Mouse (Mus musculus): ENCODE measurements around the gene Cdc42se1.

The Cdc42se1 gene

DNA sequence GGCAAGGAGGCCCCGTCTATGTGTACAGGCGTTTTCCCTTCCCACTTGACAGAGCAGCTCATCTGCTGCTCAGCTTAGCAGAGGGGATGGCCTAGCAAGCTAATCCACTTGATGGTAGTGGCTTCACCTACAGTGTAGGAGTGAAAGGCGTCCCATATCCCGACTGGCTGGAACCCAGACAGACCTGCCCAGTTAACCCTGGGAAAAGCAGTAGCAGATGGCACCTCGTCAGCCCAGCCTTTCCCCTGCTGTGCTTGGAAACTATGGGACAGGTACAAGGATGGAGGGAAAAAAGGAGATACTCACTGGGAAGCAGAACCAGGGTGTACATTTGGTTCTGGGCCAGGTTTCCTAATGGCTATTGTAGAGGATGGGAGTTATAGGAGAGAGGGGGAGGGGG lies 21.8 kb downstream of the Cdc42se1 start:
- no peak for DNase-seq (ENCODE audit: low spot score in 2 of 2)

DNA sequence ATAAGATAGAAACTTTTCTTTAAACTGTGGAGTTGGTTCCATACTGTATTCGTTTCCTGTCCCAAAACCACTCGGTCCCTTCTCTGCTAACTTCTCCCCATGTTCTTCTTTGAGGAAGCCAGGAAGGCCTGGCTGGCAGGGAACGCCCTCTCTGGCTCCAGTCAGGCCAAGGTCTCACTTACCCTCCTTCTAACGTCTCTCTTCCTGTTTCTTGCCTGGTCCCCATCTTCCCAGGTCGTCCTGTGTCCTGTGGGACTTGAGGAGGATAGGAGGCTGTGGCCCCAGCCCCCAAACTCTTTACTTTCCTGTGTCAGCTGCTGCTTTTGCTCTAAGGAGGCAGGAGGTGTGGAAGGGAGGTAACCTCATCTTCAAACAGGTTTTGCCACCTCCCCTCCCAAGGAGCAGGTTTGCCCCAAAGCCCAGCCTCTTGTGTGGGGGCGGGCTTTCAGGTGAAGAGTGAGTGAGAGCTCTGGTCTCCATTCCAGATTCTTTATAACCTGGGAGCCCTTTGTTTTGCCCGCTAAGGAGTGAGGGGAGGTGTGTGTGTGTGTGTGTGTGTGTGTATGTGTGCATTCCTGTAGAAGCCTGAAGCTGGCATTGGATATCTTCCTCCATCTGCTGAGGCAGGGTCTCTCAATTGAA lies 22.4 kb downstream of the Cdc42se1 start, which contains the start of gene Bnipl:
Bnipl (minus strand) TSS at position 411 of the 642 bp plus-strand sequence.
- DNase-seq (ENCODE audit: low spot score in 2 of 2) = no peak

GRCm38 (mm10) chr3:95256931-95257330 lies 28.4 kb downstream of the Cdc42se1 start:
- DNase-seq (ENCODE audit: low spot score in 2 of 2) = no peak

DNA sequence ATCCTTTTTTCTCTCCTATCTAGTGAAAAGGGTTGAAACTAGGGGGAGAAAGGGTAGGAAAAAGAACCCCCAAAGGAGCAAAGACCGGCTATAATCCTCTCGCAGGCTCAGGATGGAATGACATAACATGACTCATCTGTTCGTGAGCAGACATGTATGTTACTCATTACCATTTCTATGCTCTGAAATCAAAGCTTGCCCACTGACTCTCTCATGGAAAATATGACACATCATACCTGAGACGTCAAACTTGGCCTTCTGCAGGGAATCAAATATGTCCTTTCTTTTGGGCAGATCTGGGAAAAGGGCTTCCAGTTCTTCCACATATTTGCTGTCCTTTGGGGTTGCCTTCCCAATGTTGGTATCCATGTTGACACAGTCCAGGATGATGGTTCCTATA lies 33.4 kb downstream of the Cdc42se1 start:
- no peak for DNase-seq (ENCODE audit: low spot score in 2 of 2)

DNA sequence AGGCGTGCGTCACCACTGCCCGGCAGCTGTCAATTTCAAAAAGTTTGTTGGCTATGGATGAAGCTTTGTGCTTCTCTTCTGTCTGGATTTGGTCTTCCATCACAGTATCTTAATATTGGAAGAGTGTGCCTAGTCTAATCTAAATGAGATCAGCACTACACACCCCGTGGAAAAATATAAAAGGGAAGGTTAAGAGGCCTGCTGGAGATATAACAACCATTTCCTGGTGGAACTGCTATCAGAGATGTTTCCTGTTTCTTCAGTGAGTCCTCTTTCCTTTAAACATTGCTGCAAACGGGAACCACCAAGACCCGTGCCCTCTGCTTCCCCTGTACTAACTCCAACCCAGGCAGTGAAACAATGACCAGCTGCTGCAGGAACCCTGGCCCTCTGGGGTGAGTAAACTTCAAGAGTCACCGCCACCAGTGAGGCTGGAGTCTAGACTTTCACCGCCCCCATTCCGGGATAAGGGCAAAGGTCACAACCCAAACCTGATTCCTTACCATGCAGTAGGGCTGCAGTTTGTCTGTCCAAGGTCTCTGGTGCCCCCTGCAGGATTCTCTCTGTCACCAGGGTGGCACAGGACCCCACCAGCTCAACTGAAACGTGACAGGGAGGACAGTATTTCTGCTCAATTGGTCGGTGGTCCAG lies 34.7 kb downstream of the Cdc42se1 start:
- peak; percentile 45 to 73 for DNase-seq (ENCODE audit: low spot score in 2 of 2)

GRCm38 (mm10) chr3:95264724-95265123 lies 36.2 kb downstream of the Cdc42se1 start:
- no peak for DNase-seq (ENCODE audit: low spot score in 2 of 2)

GRCm38 (mm10) chr3:95266052-95266451 lies 37.5 kb downstream of the Cdc42se1 start:
- DNase-seq (ENCODE audit: low spot score in 2 of 2) = no peak

- DNase-seq (ENCODE audit: low spot score in 2 of 2) = no peak
Measured at GRCm38 (mm10) chr3:95267855-95268254, 39.3 kb downstream of the Cdc42se1 start.

- DNase-seq (ENCODE audit: low spot score in 2 of 2) = no peak
Measured at GRCm38 (mm10) chr3:95269789-95270188, 41.3 kb downstream of the Cdc42se1 start.

DNA sequence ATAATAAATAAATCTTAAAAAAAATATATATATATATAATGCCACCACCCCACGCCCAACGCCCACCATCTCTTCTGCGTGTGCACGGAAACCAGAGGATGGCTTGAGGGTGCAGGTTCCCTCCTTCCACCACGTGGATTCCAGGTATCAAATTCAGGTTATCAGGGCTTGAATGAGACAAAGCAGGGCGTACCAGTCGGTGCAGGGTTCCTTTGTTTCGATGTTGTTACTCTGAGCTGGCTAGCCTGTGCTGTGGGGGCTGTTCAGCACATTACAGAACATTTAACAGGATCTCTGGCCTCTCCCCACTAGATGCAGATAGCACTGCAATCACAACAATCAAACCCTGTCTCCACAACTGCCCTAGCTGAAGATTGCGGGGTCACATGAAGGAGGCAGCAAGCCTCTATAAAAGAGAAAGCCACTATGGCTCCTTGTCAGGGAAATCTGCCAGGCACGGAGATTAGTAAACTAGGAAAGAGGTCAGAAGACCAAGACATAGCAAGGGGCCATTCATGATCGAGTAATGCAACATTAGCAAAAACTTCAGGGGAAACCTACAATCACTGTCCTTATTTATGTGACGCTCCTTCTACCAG lies 42.3 kb downstream of the Cdc42se1 start:
- no peak for DNase-seq (ENCODE audit: low spot score in 2 of 2)

GRCm38 (mm10) chr3:95273471-95273870 lies 44.9 kb downstream of the Cdc42se1 start:
- no peak for DNase-seq (ENCODE audit: low spot score in 2 of 2)

DNA sequence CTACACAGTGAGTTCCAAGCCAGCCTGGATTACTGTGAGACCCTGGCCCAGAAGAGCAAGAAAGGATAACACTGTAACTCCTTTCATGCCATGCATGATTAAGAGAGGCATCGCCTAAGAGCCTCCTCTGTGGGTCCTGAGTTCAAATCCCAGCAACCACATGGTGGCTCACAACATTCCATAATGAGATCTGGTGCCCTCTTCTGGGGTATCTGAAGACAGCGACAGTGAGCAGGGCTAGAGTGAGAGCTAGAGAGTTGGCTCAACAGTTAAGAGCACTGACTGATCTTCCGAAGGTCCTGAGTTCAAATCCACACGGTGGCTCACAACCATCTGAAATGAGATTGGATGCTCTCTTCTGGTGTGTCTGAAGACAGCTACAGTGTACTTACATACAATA lies 45.9 kb downstream of the Cdc42se1 start:
- no peak for DNase-seq (ENCODE audit: low spot score in 2 of 2)

- no peak for DNase-seq (ENCODE audit: low spot score in 2 of 2)
Measured at GRCm38 (mm10) chr3:95275161-95275560, 46.6 kb downstream of the Cdc42se1 start.

GRCm38 (mm10) chr3:95276428-95276934 lies 47.9 kb downstream of the Cdc42se1 start:
- DNase-seq (ENCODE audit: low spot score in 2 of 2) = no peak

DNA sequence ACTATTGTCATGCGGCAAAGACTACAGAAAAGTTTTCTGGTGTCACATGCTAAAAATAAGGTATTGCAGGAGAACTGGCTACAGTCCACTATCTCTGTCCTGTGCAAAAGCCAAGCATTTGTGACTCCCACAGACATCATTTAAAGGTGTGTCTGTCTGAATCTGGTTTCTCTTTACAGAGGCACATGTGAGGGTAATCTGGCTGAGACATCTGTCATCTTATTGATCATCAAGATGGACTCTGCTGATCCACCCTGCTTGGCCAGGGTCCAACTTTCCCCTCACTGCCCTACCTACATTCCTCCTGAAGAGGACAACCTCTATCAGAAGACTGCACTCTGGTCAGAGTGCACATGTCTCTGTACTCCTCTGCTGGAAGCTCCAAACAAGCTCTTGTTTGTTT lies 48.6 kb downstream of the Cdc42se1 start:
- DNase-seq (ENCODE audit: low spot score in 2 of 2) = no peak

- no peak for DNase-seq (ENCODE audit: low spot score in 2 of 2)
Measured at GRCm38 (mm10) chr3:95280747-95281146, 52.2 kb downstream of the Cdc42se1 start.

DNA sequence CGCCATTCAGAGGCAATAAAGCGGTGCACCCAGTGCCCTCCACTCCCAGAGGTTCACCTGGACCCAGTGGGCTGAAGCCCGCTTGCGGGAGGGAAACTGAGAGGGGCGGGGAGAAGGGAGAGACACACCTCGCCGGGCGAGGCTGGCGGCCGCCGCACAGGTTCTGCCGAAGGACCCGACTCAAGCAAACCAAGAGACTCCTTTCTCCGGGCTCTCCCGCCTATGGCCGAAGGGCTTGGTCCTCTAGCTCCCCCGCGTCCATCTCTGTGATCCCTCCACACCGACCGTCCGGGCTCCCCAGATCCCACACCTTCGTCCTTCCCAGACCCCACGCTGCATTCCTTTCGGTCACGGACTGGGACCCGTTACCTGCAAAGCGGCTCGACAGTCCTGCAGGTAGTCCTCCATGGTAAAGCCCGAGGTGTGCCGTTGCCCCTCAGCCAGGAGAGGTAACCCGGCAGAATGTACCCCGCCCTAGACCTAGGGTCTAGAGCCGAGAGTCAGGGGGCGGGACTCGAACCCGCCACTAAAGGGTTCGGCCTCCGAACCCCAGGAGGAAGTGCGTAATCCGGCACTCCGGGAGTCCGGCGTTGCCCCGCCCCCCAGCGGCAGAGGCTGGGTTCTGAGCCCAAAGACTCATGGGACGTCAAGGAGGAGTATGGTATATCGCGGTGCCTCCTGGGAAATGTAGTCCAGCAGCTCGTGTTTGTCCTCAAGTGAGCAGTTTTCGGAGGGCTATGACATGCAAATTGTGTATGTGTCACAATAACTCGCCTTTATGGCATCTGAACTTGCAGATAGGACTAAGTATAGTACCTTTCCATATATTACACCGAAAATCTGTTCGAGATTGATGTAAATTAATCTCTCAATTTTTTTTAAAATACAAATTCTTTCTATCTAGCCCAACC lies 52.9 kb downstream of the Cdc42se1 start, which contains the start of the genes Mindy1 and Prune1:
Mindy1 (plus strand) TSS at position 130 of the 911 bp plus-strand sequence.
Prune1 (minus strand) TSS at position 861 of the 911 bp plus-strand sequence.
- peak; percentile 97 to 99 for DNase-seq (ENCODE audit: low spot score in 2 of 2)

GRCm38 (mm10) chr3:95282381-95282864 lies 53.9 kb downstream of the Cdc42se1 start:
- no peak for DNase-seq (ENCODE audit: low spot score in 2 of 2)

DNA sequence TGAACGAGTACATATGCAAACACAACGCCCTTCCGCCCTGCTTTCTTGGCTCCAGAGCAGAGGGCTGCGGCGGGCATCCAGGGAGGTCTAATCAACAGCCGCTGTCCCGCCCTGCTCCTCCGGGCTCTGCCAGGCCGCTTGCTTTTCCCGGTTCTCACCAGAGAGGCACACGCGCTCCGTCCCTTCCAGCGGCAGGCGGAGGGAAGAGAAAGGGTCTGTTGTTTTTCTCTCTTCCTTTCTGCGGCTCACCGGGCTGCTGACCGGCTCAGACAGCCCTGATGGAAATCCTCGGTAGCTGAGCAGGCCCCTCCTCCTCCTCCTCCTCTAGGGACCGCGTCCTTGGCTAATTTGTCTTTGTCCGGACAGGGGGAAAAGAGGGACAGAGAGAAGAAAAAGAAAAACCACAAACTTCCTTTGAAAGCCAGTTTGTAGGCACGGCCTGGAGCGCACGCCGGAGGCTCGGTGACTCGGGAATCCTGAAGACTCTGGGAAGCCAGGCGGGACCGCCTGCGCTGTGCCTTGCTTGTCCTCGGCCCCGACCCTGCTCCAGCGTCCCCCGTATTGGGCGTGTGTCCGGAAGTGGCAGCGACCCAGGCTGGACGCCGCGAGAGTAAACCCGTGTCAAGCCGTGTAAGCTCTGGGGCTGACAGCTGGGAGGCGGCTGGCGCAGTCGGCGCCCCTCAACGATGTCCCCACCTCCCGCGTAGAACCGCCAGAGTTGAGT lies 54.5 kb downstream of the Cdc42se1 start:
- DNase-seq (ENCODE audit: low spot score in 2 of 2) = peak; percentile 79 to 86

DNA sequence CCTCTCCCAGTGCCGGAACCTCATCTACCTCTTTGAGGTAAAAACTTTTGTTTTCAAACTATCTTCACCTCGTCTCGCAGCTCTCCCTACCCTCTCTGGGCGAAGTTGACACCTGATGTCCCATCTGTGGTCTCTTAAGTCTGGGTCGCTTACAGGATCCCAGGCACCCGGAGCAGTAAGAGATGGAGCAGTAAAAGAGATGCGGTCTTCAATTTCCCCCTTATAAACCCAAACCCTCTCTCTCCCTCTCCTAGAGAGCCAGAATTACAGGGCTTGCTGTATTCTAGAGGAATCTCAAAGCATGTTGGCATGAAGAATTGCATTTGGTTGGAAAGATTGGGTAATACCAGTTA lies 55.0 kb downstream of the Cdc42se1 start:
- no peak for DNase-seq (ENCODE audit: low spot score in 2 of 2)

GRCm38 (mm10) chr3:95284062-95284461 lies 55.5 kb downstream of the Cdc42se1 start:
- no peak for DNase-seq (ENCODE audit: low spot score in 2 of 2)

All from urinary bladder, postnatal 4 days (tissue).